Comparison of ENCODE assay signal across 14 mouse cellular contexts in genomic region chr9:41532290-41532689, GRCm38 (mm10).
DNase-seq lines count a peak whose midpoint lies in the region; ATAC-seq and TF ChIP-seq lines count a peak whose summit lies in the region.
"Had no signal": no experiment of that assay in that cellular context is flagged by ENCODE, and none has a peak within 500 bp of the region (broad histone marks: within the 10 kb centered on the region; RNA-seq: fewer than 3 reads in every experiment).

No protein-coding gene starts in this region.

- no peak for TF ChIP-seq POLR2A in heart, adult 2 months (IDR thresholded peaks at IDR 0.05; ENCODE audit: insufficient read depth, low read depth, low read length)
- no peak; the same call in none of the 2 replicates for TF ChIP-seq POLR2A in embryonic fibroblast, embryonic 13.5 days (IDR thresholded peaks at IDR 0.05; ENCODE audit: low read depth, low read length)

- H3K36me3 ChIP-seq in heart, adult 2 months (ENCODE audit: control insufficient read depth, insufficient read depth, low read length) = 0 out of 2 replicates have a peak, but pooled peaks cover 2% of the 10 kb centered on the region
- H3K36me3 ChIP-seq in liver, embryonic 13.5 days = no peaks in the 10 kb centered on the region
- no peaks in the 10 kb centered on the region for H3K36me3 ChIP-seq in liver, embryonic 11.5 days (ENCODE audit: control insufficient read depth, insufficient read depth, low read length)
- no peaks in the 10 kb centered on the region for H3K36me3 ChIP-seq in intestine, embryonic 16.5 days (ENCODE audit: control insufficient read depth, insufficient read depth, low read length)

- 40% methylated on average over 7 of the region's 7 CpGs for WGBS in heart, adult 2 months
- WGBS in liver, embryonic 13.5 days (ENCODE audit: insufficient replicate concordance) = 63% methylated on average over 7 of the region's 7 CpGs
- WGBS in liver, embryonic 11.5 days = 69% methylated on average over 7 of the region's 7 CpGs
- WGBS in intestine, embryonic 16.5 days = 51% methylated on average over 7 of the region's 7 CpGs

- no peaks in the 10 kb centered on the region for H3K9me3 ChIP-seq in liver, embryonic 13.5 days (replicated peaks)
- no peaks in the 10 kb centered on the region for H3K9me3 ChIP-seq in liver, embryonic 11.5 days (ENCODE audit: control insufficient read depth, low read length)
- no peaks in the 10 kb centered on the region for H3K9me3 ChIP-seq in intestine, embryonic 16.5 days (ENCODE audit: control insufficient read depth, low read length)

- ATAC-seq in liver, embryonic 13.5 days (ENCODE audit: low read depth) = no peak
- ATAC-seq in liver, embryonic 11.5 days (replicated peaks; ENCODE audit: low FRiP score) = no peak
- ATAC-seq in intestine, embryonic 16.5 days = no peak
- no peak for ATAC-seq in CD4-positive, CD25-positive, alpha-beta regulatory T cell, adult 4 months

- H3K9ac ChIP-seq in heart, adult 2 months (ENCODE audit: low read depth, low read length) = no peak overlapping the region
- H3K9ac ChIP-seq in liver, embryonic 13.5 days = no peak overlapping the region
- no peak overlapping the region for H3K9ac ChIP-seq in liver, embryonic 11.5 days (ENCODE audit: low read depth, low read length)
- no peak overlapping the region for H3K9ac ChIP-seq in intestine, embryonic 16.5 days (ENCODE audit: low read depth, low read length)

- H3K4me3 ChIP-seq in heart, adult 2 months = no peak overlapping the region; the same call in 1 of the 2 replicates
- H3K4me3 ChIP-seq in liver, embryonic 13.5 days (replicated peaks) = no peak overlapping the region
- no peak overlapping the region for H3K4me3 ChIP-seq in liver, embryonic 11.5 days (ENCODE audit: low read depth, low read length)
- H3K4me3 ChIP-seq in embryonic fibroblast, embryonic 13.5 days (ENCODE audit: insufficient read depth, low read length) = no peak overlapping the region
- H3K4me3 ChIP-seq in intestine, embryonic 16.5 days (ENCODE audit: low read length) = no peak overlapping the region

- intact Hi-C loops in heart, adult 2 months (cut with DNase I) = no loop called here

- no peaks in the 10 kb centered on the region for H3K27me3 ChIP-seq in heart, adult 2 months (ENCODE audit: control insufficient read depth, insufficient read depth, low read length)
- H3K27me3 ChIP-seq in liver, embryonic 13.5 days = no peaks in the 10 kb centered on the region
- H3K27me3 ChIP-seq in liver, embryonic 11.5 days (replicated peaks; ENCODE audit: control insufficient read depth, insufficient read depth, low read length) = no peaks in the 10 kb centered on the region
- H3K27me3 ChIP-seq in intestine, embryonic 16.5 days (replicated peaks; ENCODE audit: control insufficient read depth, insufficient read depth, low read length) = no peaks in the 10 kb centered on the region

- H3K79me2 ChIP-seq in heart, adult 2 months (replicated peaks; ENCODE audit: control insufficient read depth, insufficient read depth, low read length) = no peaks in the 10 kb centered on the region

- peaks cover 8% of the 10 kb centered on the region for H3K4me1 ChIP-seq in heart, adult 2 months (ENCODE audit: control insufficient read depth, insufficient read depth, low read length)
- no peaks in the 10 kb centered on the region for H3K4me1 ChIP-seq in liver, embryonic 13.5 days (replicated peaks)
- no peaks in the 10 kb centered on the region for H3K4me1 ChIP-seq in liver, embryonic 11.5 days (replicated peaks; ENCODE audit: control insufficient read depth, insufficient read depth, low read length)
- H3K4me1 ChIP-seq in embryonic fibroblast, embryonic 13.5 days (ENCODE audit: control insufficient read depth, insufficient read depth, low read length) = peaks cover 22% of the 10 kb centered on the region
- H3K4me1 ChIP-seq in intestine, embryonic 16.5 days (ENCODE audit: control insufficient read depth, insufficient read depth, low read length) = peaks cover 4% of the 10 kb centered on the region; the same call in 1 of the 2 replicates

- DNase-seq in heart, adult 2 months = peak in 1 of 2 experiments; percentile 16
- no peak for DNase-seq in heart, postnatal 4 days
- no peak for DNase-seq in liver, embryonic 13.5 days
- DNase-seq in liver, embryonic 11.5 days (ENCODE audit: low spot score) = no peak
- DNase-seq in right cerebral cortex, postnatal 4 days = no peak
- DNase-seq: adrenal gland, postnatal 10 days; cerebellum, postnatal 10 days; gastrocnemius, postnatal 36 days; kidney, postnatal 14 days; left cerebral cortex, postnatal 4 days; midbrain, embryonic 14.5 days had no signal

- peak overlapping the region; percentile 36; the same call in 1 of the 2 replicates for H3K27ac ChIP-seq in heart, adult 2 months
- H3K27ac ChIP-seq in liver, embryonic 13.5 days = no peak overlapping the region
- H3K27ac ChIP-seq in liver, embryonic 11.5 days (ENCODE audit: low read depth, low read length) = no peak overlapping the region
- peak overlapping the region; percentile 82 for H3K27ac ChIP-seq in embryonic fibroblast, embryonic 13.5 days (ENCODE audit: insufficient read depth, low read length)
- no peak overlapping the region for H3K27ac ChIP-seq in intestine, embryonic 16.5 days (ENCODE audit: low read length)

- TF ChIP-seq CTCF in heart, adult 2 months (IDR thresholded peaks at IDR 0.05) = no peak
- TF ChIP-seq CTCF in embryonic fibroblast, embryonic 13.5 days (IDR thresholded peaks at IDR 0.05; ENCODE audit: borderline replicate concordance, insufficient read depth, low read length) = no peak

- TF ChIP-seq EP300 in heart, adult 2 months (IDR thresholded peaks at IDR 0.05; ENCODE audit: insufficient read depth, low read depth, low read length) = no peak

- 0 out of 2 replicates have a peak overlapping the region, but pooled peaks have one; percentile 13 for H3K4me2 ChIP-seq in liver, embryonic 13.5 days
- no peak overlapping the region for H3K4me2 ChIP-seq in liver, embryonic 11.5 days
- peak overlapping the region; percentile 20; the same call in 1 of the 2 replicates for H3K4me2 ChIP-seq in intestine, embryonic 16.5 days (ENCODE audit: low read depth, low read length)

Comparison
In these comparisons a context has a peak if more than half of its experiments do, and no peak if none do; other contexts are left out.
1. H3K27ac ChIP-seq: peak in heart, adult 2 months (single experiment) and embryonic fibroblast, embryonic 13.5 days (single experiment); none in liver, embryonic 13.5 days (single experiment), liver, embryonic 11.5 days (single experiment) and intestine, embryonic 16.5 days (single experiment).